Mouse (Mus musculus) CD4-positive, CD25-positive, alpha-beta regulatory T cell, adult 9 weeks (primary cell): Measurements from ENCODE around the gene Pagr1a. TPM values are rescaled to one million over a fixed set of nuclear protein-coding genes. Genes with fewer than 3 reads are reported as not detected.

Source experiments
- polyA plus RNA-seq: library from polyadenylated mRNA; unstranded; fragments of 100-300 nt; shearing (Covaris generic); gene quantifications from one replicate; pipeline ENCODE4 v1.2.1, GENCODE M21; 2017

The Pagr1a gene
- polyA plus RNA-seq: 148 TPM

DNA sequence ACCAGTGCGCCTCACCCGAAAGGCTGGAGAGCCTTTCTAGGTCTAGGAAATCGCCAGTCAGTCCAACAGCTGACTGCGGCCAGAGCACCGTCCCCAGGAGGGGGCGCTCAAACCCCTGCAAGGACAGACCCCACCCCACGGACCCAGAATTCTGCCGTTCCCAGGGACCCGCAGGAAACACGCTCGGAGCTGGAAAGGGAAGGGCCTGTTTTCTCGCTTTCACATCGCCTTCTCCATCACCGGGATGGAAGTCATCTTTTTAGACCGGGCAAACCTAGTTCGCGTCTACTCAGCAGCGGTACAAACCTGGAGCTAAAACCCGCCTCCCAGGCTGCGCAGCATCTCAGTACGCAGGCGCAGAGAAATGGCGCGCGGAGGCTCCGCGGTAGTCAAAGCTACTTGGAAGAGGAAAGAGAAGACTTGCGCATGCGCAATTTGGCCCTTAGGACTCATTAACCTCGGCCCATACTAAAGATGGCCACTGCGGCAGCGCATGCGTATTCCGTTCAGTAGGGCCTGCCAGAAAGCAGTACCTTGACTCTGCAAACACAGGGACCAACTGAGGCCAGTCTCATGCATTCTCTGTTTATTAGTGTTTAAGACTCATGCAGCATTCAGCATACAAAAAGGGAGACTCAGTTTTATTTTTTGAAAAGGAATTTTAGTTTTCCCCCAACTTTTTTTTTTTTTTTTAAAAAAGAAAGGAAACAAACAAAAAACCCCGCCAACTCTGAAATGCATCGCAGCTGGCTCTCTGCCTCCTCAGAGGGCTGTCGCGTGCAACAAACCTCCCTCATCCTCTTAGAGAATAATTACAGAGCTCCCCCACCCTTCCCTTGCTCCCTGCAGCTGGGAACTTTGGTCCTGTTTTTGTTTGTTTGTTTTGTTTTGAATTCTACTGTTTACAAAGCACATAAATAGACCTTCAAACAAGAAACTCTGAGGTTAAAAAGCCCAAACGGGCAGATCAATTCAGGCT lies at the start of gene Pagr1a:
Gene Pagr1a (minus strand): TSS at position 382 of the 979 bp plus-strand sequence.

DNA sequence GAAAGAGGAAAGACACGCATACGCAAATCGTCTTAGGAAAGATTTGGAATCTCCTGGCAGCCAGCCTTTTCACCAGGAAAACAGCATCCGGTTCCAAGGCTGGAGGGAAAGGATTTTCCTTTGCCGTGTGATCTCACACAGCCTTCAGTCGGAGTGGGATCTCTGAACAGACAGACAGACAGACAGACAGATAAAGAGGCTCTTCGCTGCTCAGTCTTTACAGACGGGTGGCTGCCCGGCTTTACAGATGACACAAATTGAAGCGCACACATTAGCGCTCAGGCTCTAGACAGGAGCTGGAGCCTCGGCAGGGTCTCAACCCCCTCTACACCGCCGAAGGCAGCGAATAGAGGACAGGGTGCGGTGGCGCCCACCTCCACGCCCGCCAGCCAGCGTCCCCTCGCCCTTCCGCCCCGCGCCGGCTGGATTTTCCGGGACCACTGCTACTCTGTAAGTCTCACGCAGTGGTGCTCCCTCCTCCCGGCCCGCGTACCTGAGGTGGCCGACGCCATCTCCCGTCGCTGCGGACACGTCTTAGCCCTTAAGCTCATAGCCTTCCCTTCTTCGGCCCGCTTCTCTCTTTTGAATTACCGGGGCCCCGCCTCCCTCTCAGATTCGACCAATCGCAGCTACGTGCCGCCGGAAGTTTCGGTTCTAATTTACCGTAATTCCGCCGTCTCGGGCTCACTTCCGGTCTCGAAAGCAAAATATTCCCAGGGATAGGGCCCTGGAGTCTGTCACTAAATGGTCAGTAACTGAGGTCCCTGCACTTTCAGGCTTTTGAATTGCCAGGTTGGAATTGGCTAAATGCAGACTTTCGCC lies 24.9 kb upstream of the Pagr1a start, which contains the start of gene Kif22:
Gene Kif22 (minus strand): TSS at position 621 of the 822 bp plus-strand sequence.

DNA sequence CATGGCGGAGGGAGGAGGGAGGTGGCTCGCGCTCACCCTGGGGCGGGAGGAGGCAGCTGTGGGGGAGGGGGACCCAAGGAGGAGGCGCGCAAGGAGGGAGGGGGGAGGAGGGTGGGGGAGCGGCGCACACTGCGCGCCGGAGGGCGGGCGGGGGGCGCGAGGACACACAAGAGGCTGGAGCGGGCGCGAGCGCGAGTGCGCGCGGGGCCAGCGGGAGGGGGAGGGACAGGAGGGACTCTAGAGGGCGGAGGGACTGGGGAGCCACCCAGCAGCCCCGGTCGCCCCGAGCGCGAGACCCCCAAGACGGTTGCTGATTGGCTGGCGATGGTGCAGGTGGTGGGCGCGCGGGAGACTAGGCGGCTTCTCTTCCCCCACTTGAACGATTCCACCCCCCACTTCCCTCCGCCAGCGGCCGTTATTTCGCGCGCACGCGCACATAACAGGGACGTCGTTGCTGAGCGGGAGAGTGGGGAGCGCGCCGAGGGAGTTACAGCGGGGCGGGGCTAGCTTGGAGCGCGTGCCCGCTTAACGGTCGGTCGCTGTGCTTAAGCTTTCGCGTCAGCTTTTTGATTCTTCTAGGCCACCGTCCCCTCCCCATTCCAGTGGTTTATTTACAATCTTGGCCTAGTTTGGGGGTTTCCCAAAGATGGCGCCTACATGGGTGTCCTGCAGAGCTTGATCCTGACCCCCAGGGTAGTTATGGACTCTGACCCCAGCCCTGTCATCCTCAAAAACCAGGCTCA lies 10.0 kb upstream of the Pagr1a start, which contains the start of gene Maz:
Gene Maz (minus strand): TSS at position 54 of the 743 bp plus-strand sequence.

DNA sequence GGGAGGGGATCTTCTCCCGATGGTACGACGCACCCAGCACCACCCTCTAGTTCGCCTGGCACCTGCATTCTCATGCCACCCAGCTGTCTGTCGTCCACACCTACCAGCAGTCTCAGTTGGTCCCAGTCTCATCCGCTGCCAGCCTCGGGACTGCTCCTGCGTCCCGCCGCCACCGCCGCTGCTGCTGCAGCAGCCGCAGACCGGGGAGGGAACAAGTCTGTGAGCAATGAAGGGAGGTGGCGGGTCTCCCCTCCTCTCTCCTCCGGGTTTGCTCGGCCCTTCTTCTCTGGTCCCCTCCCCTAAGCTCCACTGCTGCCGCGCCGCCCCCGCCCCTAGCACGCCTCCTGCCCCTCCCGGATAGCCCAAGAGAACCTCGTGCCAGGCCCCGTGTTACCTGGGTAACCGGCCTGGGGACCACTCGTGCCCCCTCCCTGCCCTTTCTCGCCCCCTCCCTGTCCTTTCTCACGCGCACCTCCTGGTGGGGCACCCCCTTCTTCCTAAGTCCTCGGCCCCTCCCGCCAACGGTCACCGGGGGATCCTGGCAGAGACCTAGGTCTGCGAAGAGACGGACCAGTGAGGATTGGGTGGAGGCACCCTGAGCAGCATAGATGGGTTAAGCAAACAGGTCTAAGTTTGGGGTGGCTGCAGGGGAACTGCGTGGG lies 3.9 kb upstream of the Pagr1a start, which contains the start of the genes Gm42742 and Prrt2:
Gene Gm42742 (minus strand): TSS at position 197 of the 662 bp plus-strand sequence.
Gene Prrt2 (minus strand): TSS at position 311 of the 662 bp plus-strand sequence.

GRCm38 (mm10) chr7:127016481-127016485 lies 869 bp downstream of the Pagr1a start, which contains the start of gene Pagr1b:
Gene Pagr1b, minus strand, starts transcription at chr7:127016484.

GRCm38 (mm10) chr7:127014320-127014719 lies 2.8 kb downstream of the Pagr1a start, which contains the start of gene Mvp:
Gene Mvp, minus strand, starts transcription at chr7:127014621.

DNA sequence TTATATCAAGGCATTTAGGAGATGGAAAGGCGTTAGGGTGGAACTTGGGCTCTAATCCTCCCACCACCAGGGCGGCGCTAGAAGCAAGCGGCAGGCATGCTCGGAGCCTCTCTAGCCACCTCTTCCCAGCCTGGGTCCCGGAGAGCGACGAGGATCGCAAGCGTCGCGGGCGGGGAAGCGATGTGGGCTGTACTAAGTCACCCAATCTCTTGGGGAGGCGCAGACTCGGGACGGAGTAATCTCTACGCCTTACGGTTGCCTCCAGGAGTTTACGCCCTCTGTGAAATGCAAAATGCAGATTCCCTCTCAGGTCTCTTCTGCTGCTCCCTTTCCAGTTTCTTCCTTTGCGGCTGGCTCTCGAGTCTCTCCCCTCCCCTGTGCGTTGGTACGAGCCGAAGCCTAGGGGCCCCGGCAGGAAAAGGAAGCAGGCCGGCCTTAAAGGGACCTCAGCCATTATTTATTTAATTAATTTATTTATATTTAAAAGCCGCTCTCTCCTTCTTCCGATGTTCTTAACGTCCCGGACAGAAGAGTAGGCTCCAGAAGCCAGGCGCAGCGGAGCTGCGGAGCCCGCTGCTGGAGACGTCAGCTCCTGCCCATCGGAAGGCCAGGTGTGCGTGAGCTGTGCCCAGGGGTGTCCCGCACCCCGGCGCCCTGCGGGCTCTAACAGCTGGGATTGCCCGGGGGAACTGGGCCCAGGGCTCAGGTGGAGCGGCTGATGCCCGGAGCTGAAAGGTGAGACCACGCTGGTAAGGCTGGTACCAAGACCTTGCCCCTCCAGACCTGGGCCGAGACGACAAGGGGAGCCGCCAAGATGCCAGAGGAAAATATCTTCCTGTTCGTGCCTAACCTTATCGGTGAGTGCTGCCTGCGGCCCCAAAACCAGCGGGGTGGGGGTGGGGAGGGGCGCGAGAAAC lies 40.9 kb downstream of the Pagr1a start, which contains the start of gene Cdiptos:
Gene Cdiptos (minus strand): TSS at position 149 of the 917 bp plus-strand sequence.

DNA sequence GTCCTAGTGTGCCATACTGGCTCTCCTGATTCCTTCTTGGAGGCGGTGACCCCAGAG lies 41.4 kb downstream of the Pagr1a start, which contains the start of gene Cdipt:
Gene Cdipt (plus strand): TSS at position 22 of the 57 bp plus-strand sequence.

Other genes starting within 250 kb of the Pagr1a start
- 201 TPM for gene Ypel3, start 240.4 kb downstream of the Pagr1a start, polyA plus RNA-seq
- gene Tbx6, start 235.9 kb downstream of the Pagr1a start, polyA plus RNA-seq: 4.0 TPM
- gene Ppp4c, start 224.9 kb downstream of the Pagr1a start, polyA plus RNA-seq: 333 TPM
- gene Fam57b, start 219.7 kb downstream of the Pagr1a start, polyA plus RNA-seq: not detected
- gene 4930451I11Rik, start 185.7 kb downstream of the Pagr1a start, polyA plus RNA-seq: not detected
- gene Doc2a, start 169.9 kb downstream of the Pagr1a start, polyA plus RNA-seq: not detected
- 10.6 TPM for gene Hirip3, start 155.4 kb downstream of the Pagr1a start, polyA plus RNA-seq
- 113 TPM for gene Ino80e, start 155.0 kb downstream of the Pagr1a start, polyA plus RNA-seq
- 53.3 TPM for gene Taok2, start 132.6 kb downstream of the Pagr1a start, polyA plus RNA-seq
- gene Tmem219, start 94.4 kb downstream of the Pagr1a start, polyA plus RNA-seq: 58.9 TPM
- 9.7 TPM for gene Kctd13, start 88.5 kb downstream of the Pagr1a start, polyA plus RNA-seq
- gene Asphd1, start 67.8 kb downstream of the Pagr1a start, polyA plus RNA-seq: 0.19 TPM
- 0.66 TPM for gene Sez6l2, start 66.8 kb downstream of the Pagr1a start, polyA plus RNA-seq
- 326 TPM for gene Cdipt, start 41.4 kb downstream of the Pagr1a start, polyA plus RNA-seq
- 2.2 TPM for gene Cdiptos, start 41.3 kb downstream of the Pagr1a start, polyA plus RNA-seq
- 51.3 TPM for gene Mvp, start 2.7 kb downstream of the Pagr1a start, polyA plus RNA-seq
- 2.1 TPM for gene Pagr1b, start 868 bp downstream of the Pagr1a start, polyA plus RNA-seq
- 28.1 TPM for gene Gm42742, start 3.7 kb upstream of the Pagr1a start, polyA plus RNA-seq
- gene Prrt2, start 3.9 kb upstream of the Pagr1a start, polyA plus RNA-seq: 17.3 TPM
- gene Maz, start 9.7 kb upstream of the Pagr1a start, polyA plus RNA-seq: 19.6 TPM
- 11.8 TPM for gene Kif22, start 25.1 kb upstream of the Pagr1a start, polyA plus RNA-seq
- gene Zg16, start 70.0 kb upstream of the Pagr1a start, polyA plus RNA-seq: not detected
- gene AI467606, start 74.0 kb upstream of the Pagr1a start, polyA plus RNA-seq: 452 TPM
- gene Qprt, start 104.9 kb upstream of the Pagr1a start, polyA plus RNA-seq: 23.9 TPM
- gene Spn, start 120.5 kb upstream of the Pagr1a start, polyA plus RNA-seq: 84.5 TPM
- 81.8 TPM for gene Cd2bp2, start 178.7 kb upstream of the Pagr1a start, polyA plus RNA-seq
- 12.7 TPM for gene Tbc1d10b, start 191.1 kb upstream of the Pagr1a start, polyA plus RNA-seq
- 22.7 TPM for gene Mylpf, start 191.5 kb upstream of the Pagr1a start, polyA plus RNA-seq
- gene Zfp553, start 215.7 kb upstream of the Pagr1a start, polyA plus RNA-seq: 16.5 TPM
- gene Sept1, start 215.8 kb upstream of the Pagr1a start, polyA plus RNA-seq: 607 TPM
- gene Zfp771, start 226.9 kb upstream of the Pagr1a start, polyA plus RNA-seq: 0.60 TPM
- 51.4 TPM for gene Dctpp1, start 243.4 kb upstream of the Pagr1a start, polyA plus RNA-seq